Mouse (Mus musculus) embryonic fibroblast, embryonic 13.5 days (primary cell): ENCODE results near the gene Cxcr4.

ENCODE experiments used
- CTCF ChIP-seq: IDR thresholded peaks from 2 replicates; pipeline ENCODE4 v1.5.1; 2011; ENCODE audit warnings: mild to moderate bottlenecking, control low read depth, low read length, moderate library complexity, borderline replicate concordance; ENCODE audit not compliant: insufficient read depth
- POLR2A ChIP-seq: IDR thresholded peaks from 2 replicates; pipeline ENCODE4 v1.6.1; 2011; ENCODE audit warnings: low read depth, mild to moderate bottlenecking, control low read depth, low read length, moderate library complexity

- TF ChIP-seq CTCF: no peak
- no peak for TF ChIP-seq POLR2A
These were observed 41.8 kb upstream of the Cxcr4 start for GRCm38 (mm10) chr1:128633711-128634379.
